Mouse (Mus musculus) bone marrow, adult 2 months (tissue): Measurements from ENCODE around the gene Scai.

ENCODE experiments used
- CTCF ChIP-seq: fragments of 200-500 bp; IDR thresholded peaks from 2 replicates; pipeline ENCODE4 v1.5.1; 2011; ENCODE audit warnings: low read length, control low read depth; ENCODE audit not compliant: control insufficient read depth, insufficient read depth
- POLR2A ChIP-seq: fragments of 200-500 bp; IDR thresholded peaks from 2 replicates; pipeline ENCODE4 v1.6.1; 2011; ENCODE audit warnings: low read depth, mild to moderate bottlenecking, control low read depth, low read length, borderline replicate concordance; ENCODE audit not compliant: control insufficient read depth

DNA sequence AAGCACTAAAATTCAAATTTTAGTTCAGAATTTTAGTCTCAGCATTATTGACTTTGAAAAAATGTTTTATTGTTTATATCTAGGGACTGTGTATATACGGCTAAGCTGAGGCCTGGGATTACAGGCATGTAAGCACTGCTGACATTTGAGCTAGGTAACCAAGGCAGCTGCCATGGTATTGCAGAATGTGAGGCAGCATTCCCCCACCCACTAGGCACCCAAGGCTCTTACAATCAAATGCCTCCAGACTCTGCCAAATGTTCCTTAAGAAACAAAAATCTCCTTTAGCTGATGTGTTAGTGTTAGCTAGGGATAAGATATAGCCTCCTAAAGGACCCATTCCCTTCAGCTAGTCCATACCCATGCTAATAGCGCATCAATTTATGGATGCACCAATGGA, 6.9 kb downstream of the Scai start:
- TF ChIP-seq POLR2A (no peak), CTCF (no peak)
